ENCODE assay signal across 8 mouse cellular contexts in genomic region chr4:101508431-101508830, GRCm38 (mm10). TPM values are rescaled to one million over a fixed set of nuclear protein-coding genes. Genes with fewer than 3 reads are reported as not detected.
DNase-seq lines count a peak whose midpoint lies in the region; ATAC-seq and TF ChIP-seq lines count a peak whose summit lies in the region.

No protein-coding gene starts in this region.

- H3K9me3 ChIP-seq in lung, embryonic 15.5 days, result no peaks in the 10 kb centered on the region
- H3K9me3 ChIP-seq in intestine, embryonic 14.5 days (ENCODE audit: control insufficient read depth, low read length), result no peaks in the 10 kb centered on the region
- no peaks in the 10 kb centered on the region for H3K9me3 ChIP-seq in neural tube, embryonic 14.5 days (ENCODE audit: control insufficient read depth, low read length)

- peak overlapping the region; percentile 71 for H3K4me2 ChIP-seq in lung, embryonic 15.5 days
- peak overlapping the region; percentile 60 for H3K4me2 ChIP-seq in intestine, embryonic 14.5 days (ENCODE audit: low read length)
- peak overlapping the region; percentile 95 for H3K4me2 ChIP-seq in neural tube, embryonic 14.5 days (ENCODE audit: low read depth, low read length)

- H3K36me3 ChIP-seq in lung, embryonic 15.5 days, result no peaks in the 10 kb centered on the region
- no peaks in the 10 kb centered on the region for H3K36me3 ChIP-seq in intestine, embryonic 14.5 days (ENCODE audit: control insufficient read depth, insufficient read depth, low read length)
- no peaks in the 10 kb centered on the region for H3K36me3 ChIP-seq in neural tube, embryonic 14.5 days (ENCODE audit: control insufficient read depth, insufficient read depth, low read length)

- WGBS in cerebellum, adult 2 months, result 2% methylated on average over 10 of the region's 10 CpGs
- 2% methylated on average over 10 of the region's 10 CpGs for WGBS in lung, embryonic 15.5 days
- WGBS in intestine, embryonic 14.5 days, result 2% methylated on average over 10 of the region's 10 CpGs
- WGBS in neural tube, embryonic 14.5 days, result 2% methylated on average over 10 of the region's 10 CpGs

- H3K4me3 ChIP-seq in cerebellum, adult 2 months (replicated peaks; ENCODE audit: insufficient read depth, low read depth, low read length), result peak overlapping the region; percentile 79
- H3K4me3 ChIP-seq in lung, embryonic 15.5 days, result peak overlapping the region; percentile 30
- H3K4me3 ChIP-seq in intestine, embryonic 14.5 days (ENCODE audit: low read depth, low read length), result peak overlapping the region; percentile 32
- H3K4me3 ChIP-seq in neural tube, embryonic 14.5 days (ENCODE audit: low read depth, low read length), result peak overlapping the region; percentile 37

- H3K27me3 ChIP-seq in cerebellum, adult 2 months (ENCODE audit: control insufficient read depth, insufficient read depth, low read length), result no peaks in the 10 kb centered on the region
- H3K27me3 ChIP-seq in lung, embryonic 15.5 days, result peaks cover 19% of the 10 kb centered on the region; the same call in 1 of the 2 replicates
- H3K27me3 ChIP-seq in intestine, embryonic 14.5 days (replicated peaks; ENCODE audit: control insufficient read depth, insufficient read depth, low read length), result peaks cover 14% of the 10 kb centered on the region
- 0 out of 2 replicates have a peak, but pooled peaks cover 3% of the 10 kb centered on the region for H3K27me3 ChIP-seq in neural tube, embryonic 14.5 days (ENCODE audit: control insufficient read depth, insufficient read depth, low read length)

- H3K4me1 ChIP-seq in cerebellum, adult 2 months (ENCODE audit: control insufficient read depth, insufficient read depth, low read length), result 0 out of 2 replicates have a peak, but pooled peaks cover 2% of the 10 kb centered on the region
- peaks cover 4% of the 10 kb centered on the region; the same call in 1 of the 2 replicates for H3K4me1 ChIP-seq in lung, embryonic 15.5 days
- no peaks in the 10 kb centered on the region; the same call in 1 of the 2 replicates for H3K4me1 ChIP-seq in intestine, embryonic 14.5 days (replicated peaks; ENCODE audit: control insufficient read depth, insufficient read depth, low read length)
- peaks cover 9% of the 10 kb centered on the region; the same call in 1 of the 2 replicates for H3K4me1 ChIP-seq in neural tube, embryonic 14.5 days (ENCODE audit: control insufficient read depth, insufficient read depth, low read length)

- no peak for ATAC-seq in lung, embryonic 15.5 days (ENCODE audit: borderline replicate concordance, extremely low read depth, low FRiP score, low TSS enrichment)
- ATAC-seq in intestine, embryonic 14.5 days (replicated peaks; ENCODE audit: low FRiP score, low TSS enrichment, low read depth), result no peak
- 0 out of 2 replicates have a peak, but pooled peaks have one; percentile 19 for ATAC-seq in neural tube, embryonic 14.5 days (ENCODE audit: low read depth)

- no peak for TF ChIP-seq CTCF in cerebellum, adult 2 months (IDR thresholded peaks at IDR 0.05; ENCODE audit: borderline replicate concordance, insufficient read depth, low read depth, low read length)

- peak in 1 of 2 experiments; percentile 41 for DNase-seq in cerebellum, adult 2 months
- no peak for DNase-seq in cerebellum, adult 9-10 months
- DNase-seq in lung, postnatal 4 days, result no peak
- no peak for DNase-seq in intestine, embryonic 14.5 days (ENCODE audit: low spot score)
- DNase-seq in right cerebral cortex, postnatal 4 days, result no peak
- no peak for DNase-seq in ovary, postnatal 14 days (ENCODE audit: low spot score)

- no peak for TF ChIP-seq POLR2A in cerebellum, adult 2 months (IDR thresholded peaks at IDR 0.05; ENCODE audit: borderline replicate concordance, insufficient read depth, low read length)

- H3K9ac ChIP-seq in lung, embryonic 15.5 days, result no peak overlapping the region
- H3K9ac ChIP-seq in intestine, embryonic 14.5 days (ENCODE audit: low read length), result no peak overlapping the region
- H3K9ac ChIP-seq in neural tube, embryonic 14.5 days (replicated peaks; ENCODE audit: low read depth, low read length), result peak overlapping the region; percentile 63

- H3K27ac ChIP-seq in cerebellum, adult 2 months (ENCODE audit: insufficient read depth, low read length), result peak overlapping the region; percentile 79
- no peak overlapping the region for H3K27ac ChIP-seq in lung, embryonic 15.5 days
- H3K27ac ChIP-seq in intestine, embryonic 14.5 days (ENCODE audit: low read depth), result no peak overlapping the region
- H3K27ac ChIP-seq in neural tube, embryonic 14.5 days (ENCODE audit: low read depth, low read length), result peak overlapping the region; percentile 66

RNA-seq across cellular contexts. Expression of gene Dnajc6, which starts 12.0 kb away (rescaled TPM):
- polyA plus RNA-seq in cerebellum, adult 2 months (2012; rRNA removed), result 109 and 126 TPM in 2 replicates
- polyA plus RNA-seq in lung, embryonic 15.5 days (2015; fragmentation: Nextera tagmentation; extraction: Ambion mirVana), result 0.60 and 0.98 TPM in 2 replicates
- 1.5 and 2.1 TPM in 2 replicates for polyA plus RNA-seq in intestine, embryonic 14.5 days (2014; fragmentation: Nextera tagmentation; extraction: Ambion mirVana)
- polyA plus RNA-seq in neural tube, embryonic 14.5 days (2014; fragmentation: Nextera tagmentation; extraction: Ambion mirVana), result 63.8 and 70.1 TPM in 2 replicates

Comparison
In these comparisons a context has a peak if more than half of its experiments do, and no peak if none do; other contexts are left out.
1. H3K27ac ChIP-seq: peak in cerebellum, adult 2 months (single experiment) and neural tube, embryonic 14.5 days (single experiment); none in lung, embryonic 15.5 days (single experiment) and intestine, embryonic 14.5 days (single experiment).
2. RNA of gene Dnajc6, which starts 12.0 kb away (polyA plus RNA-seq): 109 to 126 TPM in cerebellum, adult 2 months and 63.8 to 70.1 TPM in neural tube, embryonic 14.5 days; 1.5 to 2.1 TPM in intestine, embryonic 14.5 days and 0.60 to 0.98 TPM in lung, embryonic 15.5 days; every median in the first group is over 10 times any median in the second.
3. Peak in every context shown above with its lines, with median percentiles within 50 percentile points of each other: H3K4me3 ChIP-seq and H3K4me2 ChIP-seq.